Mouse (Mus musculus): ENCODE measurements around the gene Rere.
"Not testable (repeated sequence)": the region's sequence is repeated elsewhere in the genome, so short reads cannot be mapped to it uniquely, and the experiment has no call there.

Gene Rere

DNA sequence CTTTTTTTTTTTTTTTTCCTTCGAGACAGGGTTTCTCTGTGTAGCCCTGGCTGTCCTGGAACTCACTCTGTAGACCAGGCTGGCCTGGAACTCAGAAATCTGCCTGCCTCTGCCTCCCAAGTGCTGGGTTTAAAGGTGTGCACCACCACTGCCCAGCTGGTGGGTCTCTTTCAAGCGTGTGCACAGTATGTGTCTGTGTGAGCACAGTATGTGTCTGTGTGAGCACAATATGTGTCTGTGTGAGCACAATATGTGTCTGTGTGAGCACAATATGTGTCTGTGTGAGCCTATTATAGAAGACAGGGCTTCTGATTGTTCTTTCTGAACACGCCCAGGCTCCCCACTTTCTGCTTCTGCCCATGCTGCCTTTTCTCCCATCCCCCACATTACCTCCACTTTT is 275.8 kb downstream of the Rere start:
- not testable (repeated sequence) for DNase-seq

DNA sequence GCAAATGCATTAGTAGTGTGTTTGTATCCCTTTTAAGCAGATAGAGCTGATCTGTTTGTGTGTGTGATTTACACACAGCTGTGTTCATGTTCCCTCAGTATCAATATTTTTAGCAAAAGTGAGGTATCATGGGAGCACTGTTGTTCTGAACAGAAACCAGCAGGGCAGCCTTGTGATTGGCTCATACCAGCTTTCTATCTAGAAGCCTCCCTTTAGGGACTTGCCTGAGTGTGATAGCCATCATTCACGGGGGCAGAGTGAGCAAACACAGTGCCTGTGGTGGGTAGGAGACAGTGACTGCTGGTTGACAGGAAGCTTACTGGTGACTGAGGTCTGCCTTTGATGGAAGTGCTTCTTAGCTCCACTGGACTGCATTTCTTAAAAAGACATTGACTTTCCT is 276.5 kb downstream of the Rere start:
- DNase-seq, result no peak

- no peak for DNase-seq
These were observed 278.1 kb downstream of the Rere start for GRCm38 (mm10) chr4:150559514-150559913.

- no peak for DNase-seq
These were observed 281.8 kb downstream of the Rere start for GRCm38 (mm10) chr4:150563281-150563680.

DNA sequence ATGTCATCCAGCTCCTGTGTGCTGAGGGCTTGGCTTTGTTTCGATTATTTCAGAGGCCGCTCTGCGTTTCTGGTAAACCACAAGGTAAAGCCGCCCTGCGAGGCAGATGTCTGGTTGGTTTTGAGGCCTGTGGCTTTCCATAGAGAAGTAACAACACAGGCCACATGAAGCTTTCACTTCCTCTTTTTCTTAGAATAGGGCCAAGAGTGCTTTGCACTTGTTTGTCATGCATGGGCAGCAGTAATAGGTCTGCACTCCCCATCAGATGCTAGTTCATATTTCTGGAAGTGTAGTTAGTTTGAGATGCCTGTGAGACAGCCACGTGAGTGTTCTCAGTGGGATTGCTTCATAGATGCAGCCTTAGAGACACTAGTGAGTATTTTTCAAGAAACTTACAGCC is 284.7 kb downstream of the Rere start:
- DNase-seq, result peak; percentile 98

GRCm38 (mm10) chr4:150568318-150569134 is 287.1 kb downstream of the Rere start:
- DNase-seq, result peak; percentile 94

DNA sequence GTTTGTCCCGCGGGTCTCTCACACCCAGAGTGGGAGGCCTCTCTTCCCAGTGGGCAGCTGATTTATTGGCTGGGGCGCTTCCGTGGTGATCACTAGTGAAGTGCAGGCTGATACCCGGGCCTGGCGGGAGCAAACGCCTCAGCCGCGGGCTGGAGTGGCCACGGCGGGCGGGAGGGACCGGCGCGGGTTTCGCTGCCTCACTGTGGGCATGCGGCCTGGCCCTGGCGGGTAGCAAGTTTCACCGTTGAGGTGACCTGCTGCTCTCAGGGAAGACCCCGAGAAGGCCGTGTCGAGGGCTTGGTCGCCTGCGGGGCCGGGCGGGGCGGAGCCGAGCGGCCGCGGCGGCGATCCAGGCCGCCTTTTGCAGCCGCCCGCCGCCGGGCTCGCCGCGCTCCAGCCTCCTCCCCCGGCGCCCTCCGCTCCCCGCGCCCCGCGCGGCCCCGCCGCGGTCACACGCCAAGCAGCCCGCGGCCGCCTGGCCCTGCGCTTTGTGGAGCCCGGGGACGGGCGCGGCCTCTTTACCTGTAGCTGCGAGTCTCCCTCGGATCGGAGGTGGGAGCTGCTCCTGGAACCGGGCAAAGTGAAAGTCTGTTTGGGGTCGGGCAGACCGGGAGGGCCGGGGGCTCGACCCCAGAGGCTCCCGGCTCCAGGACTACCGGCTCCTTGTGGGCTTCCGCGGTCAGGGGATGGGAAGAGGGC is 287.8 kb downstream of the Rere start:
- DNase-seq, result peak; percentile 99

DNA sequence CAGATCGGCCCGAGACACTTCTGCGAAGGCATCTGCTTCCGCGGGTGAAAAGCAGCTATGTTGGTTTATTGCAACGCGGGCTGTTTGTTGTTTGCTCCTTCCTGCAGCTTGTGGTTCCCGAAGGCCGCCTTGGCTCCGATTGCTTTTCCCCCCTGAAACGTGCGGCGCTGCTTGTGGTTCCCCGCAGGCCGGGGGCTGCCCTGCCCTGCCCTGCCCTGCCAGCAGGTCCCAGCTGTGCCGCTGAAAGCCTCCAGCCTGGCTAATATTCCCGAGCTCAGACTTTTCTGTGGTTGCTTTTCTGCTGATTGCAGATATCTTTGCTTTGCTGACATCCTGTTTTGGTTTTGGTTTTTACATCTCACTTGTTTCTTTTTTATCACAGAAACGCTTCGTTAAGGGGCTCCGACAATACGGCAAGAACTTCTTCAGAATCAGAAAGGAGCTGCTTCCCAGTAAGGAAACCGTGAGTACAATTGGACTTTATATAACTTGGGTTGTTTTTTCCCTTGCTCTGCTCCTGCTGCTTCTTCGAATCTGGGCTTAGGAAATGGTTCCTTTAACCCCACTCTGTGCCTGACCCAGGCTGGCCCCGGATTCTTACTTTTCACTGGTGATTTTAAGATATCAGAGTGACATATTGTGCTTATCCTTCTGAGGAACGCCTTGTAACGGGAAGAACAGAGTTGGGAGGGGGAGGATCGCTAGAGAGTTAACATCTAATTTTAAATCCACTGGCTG is 288.6 kb downstream of the Rere start:
- DNase-seq, result peak; percentile 97

DNA sequence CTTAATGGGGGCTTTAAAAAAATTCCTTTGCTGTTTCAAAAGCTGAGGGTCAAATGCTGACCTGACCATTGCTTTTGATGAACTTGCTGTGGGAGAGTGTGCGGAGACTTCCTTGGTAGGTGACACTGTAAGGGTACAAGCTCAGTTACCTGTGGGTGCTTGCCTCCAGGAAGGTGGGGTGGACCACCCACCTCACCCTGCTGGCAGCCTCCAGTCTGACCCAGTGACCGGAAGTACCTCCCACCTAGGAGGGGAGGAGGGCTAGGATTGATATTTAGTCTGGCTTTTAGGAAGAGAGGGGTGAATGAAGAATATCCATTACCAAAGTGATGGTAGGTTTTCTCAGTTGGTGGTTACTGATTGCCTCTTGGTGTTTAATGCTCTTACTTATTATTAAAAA is 289.3 kb downstream of the Rere start:
- peak; percentile 95 for DNase-seq

- DNase-seq, result no peak
These were observed 290.8 kb downstream of the Rere start for GRCm38 (mm10) chr4:150572104-150572691.

DNA sequence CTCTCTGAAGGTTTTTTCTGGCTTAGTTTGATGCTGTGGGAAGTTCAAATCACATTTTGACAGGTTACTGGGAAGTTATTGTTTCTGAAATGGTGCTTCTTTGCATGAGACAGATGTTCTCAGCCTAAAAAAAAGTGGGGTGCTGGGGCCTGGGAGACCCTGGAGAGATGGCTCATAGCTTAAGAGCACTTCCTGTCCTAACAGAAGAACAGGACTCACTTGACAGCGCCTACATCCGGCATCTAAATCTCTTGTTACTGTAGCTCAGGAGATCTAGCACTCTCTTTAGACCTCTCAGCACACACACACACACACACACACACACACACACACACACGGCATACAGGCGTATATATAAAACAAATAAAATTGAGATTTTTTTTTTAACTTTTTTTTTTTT is 291.5 kb downstream of the Rere start:
- DNase-seq, result no peak

- DNase-seq, result no peak
These were observed 294.1 kb downstream of the Rere start for GRCm38 (mm10) chr4:150575363-150576092.

DNA sequence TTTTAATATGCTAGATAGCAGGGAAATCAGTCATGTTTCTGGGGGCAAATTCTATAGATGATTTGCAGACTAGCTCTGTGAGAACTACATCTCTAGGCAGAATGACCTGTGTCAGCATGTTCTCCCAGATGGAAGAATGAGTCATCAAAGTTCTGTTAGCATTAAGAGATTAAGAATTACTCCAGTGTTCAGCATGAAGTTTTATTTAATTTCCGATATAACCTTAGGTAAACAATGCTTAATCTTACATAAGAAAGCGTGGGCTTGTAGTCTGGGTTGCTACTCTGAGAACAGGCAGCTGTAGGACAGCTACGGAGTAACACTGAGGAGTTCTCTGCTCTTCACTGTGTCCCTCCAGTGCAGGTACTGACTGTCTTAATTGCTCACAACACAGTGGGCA is 294.9 kb downstream of the Rere start:
- DNase-seq, result no peak

DNA sequence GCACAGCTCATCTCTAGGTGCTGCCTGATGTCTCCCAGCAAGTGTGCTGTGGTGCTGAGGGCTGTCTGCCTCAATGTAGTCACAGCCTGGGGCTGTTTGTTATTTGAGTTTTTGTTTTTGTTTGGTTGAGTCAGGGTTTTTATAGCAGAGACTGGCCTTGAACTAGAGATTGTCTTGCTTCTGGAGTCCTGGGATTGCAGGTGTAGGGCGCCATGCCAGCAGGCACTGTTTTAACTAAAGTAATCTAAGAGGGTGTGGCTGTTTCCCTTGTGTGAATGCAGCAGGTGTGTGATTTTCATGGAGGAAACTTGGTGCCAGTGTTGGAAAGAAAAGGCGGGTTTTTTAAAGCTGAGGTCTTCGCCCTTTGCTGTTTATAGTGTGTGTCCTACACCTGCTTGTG is 296.6 kb downstream of the Rere start:
- DNase-seq, result no peak

DNA sequence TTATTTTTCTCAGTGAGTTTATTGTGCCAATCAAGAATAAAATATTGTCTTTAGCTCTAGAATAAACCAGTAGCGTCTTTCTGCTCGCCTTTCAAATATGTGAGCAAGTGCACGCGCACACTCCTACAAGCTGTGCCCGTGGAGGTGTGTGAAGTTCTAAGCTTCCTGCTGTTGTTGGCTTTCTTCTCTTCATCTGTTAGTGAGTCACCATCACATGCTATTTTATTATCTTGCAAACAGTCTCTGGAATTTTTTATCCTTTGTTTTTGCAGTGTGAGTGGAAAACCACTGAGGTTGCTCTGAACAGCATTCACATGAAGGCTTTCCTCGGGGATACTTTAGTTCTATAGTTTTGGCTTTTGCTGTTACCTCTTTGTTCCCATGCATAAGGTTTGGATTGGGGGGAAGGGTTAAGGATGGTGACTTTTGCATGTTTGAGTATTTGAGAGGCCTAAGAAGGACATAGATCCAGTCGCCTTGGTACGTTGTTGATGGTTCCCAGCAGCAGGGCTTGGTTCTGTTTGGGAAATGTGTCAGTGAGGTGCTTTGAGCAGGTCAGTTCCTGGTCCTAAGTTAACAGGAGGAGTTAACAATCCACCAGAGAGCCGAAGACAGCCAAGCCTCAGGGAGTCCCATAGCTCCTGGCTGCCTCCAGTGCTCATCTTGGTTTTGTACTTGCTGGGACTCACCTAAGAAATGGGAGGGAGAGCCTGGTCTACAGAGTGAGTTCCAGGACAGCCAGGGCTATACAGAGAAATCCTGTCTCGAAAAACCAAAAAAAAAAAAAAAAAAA is 300.7 kb downstream of the Rere start:
- DNase-seq, result no peak

DNA sequence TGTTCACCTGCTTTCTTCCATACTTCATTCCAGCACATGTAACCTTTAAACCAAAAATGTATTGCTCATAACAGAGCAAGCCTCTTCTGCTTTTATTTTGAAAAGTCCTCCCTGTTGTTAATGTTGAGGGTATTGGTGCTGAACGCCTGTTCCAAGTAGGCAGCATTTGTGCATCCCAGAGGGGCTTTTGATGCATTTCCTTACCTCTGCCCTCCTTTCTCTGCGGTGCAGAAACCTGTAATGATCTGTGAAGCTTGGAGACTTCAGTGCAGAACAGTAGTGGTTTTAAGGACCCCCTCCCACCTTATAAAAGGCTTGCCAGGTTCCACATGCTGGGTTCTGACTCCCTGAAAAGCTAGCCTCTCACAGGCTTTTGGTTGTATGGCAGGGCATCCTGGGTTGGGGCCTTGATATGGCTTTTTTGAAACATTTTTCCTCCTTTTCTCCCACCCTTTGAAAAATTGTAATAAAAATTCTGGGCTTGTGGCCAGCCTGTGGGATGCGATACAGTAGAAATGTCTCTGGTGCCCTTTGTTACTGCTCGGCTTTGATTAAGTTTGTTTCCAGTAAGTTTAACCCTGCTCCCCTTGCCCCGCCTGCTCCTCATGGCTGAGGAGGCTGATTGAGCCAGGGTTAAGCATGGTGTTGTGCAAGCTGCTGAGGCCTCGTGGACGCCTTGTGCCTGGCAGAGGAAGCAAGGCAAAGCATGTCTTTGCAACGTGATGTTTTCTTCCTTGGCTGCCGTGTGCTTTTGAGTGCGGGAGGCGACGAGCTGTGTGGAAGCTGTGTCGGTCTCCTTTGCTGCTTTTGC is 301.7 kb downstream of the Rere start:
- DNase-seq, result peak; percentile 99

- DNase-seq, result no peak
These were observed 302.3 kb downstream of the Rere start for GRCm38 (mm10) chr4:150583777-150584135.

DNA sequence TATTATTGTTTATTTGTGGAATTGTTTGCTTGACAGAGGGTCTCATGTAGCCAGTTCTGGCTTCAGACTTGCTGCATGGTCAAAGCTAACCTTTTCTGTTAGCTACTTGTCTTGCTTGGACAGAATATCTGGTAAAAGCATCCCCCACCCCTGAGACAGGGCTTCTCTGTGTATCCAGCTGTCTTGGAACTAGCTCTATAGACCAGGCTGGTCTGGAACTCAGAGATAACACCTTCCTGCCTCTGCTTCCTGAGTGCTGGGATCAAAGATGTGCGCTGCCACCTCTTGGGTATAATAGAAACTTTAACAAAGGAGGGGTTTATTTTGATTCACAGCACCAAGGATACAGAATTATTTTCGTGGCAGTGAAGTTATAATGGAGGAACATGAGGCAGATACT is 304.4 kb downstream of the Rere start:
- no peak for DNase-seq

GRCm38 (mm10) chr4:150586275-150586674 is 304.8 kb downstream of the Rere start:
- DNase-seq, result no peak

- DNase-seq, result no peak
These were observed 306.3 kb downstream of the Rere start for GRCm38 (mm10) chr4:150587597-150588299.
